Mouse (Mus musculus) G1E (cell line): Measurements from ENCODE around the gene Dennd1a.

ENCODE experiments used
- CTCF ChIP-seq: IDR thresholded peaks from 2 replicates; pipeline ENCODE4 v1.5.1; 2012; ENCODE audit warnings: low read depth, low read length, inconsistent platforms, mixed read lengths
- GATA1 ChIP-seq: IDR thresholded peaks from 2 replicates; pipeline ENCODE4 v1.6.1; 2012; ENCODE audit warnings: borderline replicate concordance, low read length, inconsistent platforms, mixed read lengths
- GATA2 ChIP-seq: IDR thresholded peaks from 2 replicates; pipeline ENCODE4 v1.6.1; 2012; ENCODE audit warnings: low read depth, low read length, inconsistent platforms, borderline replicate concordance
- POLR2AphosphoS5 ChIP-seq: IDR thresholded peaks from 2 replicates; pipeline ENCODE4 v1.6.1; 2012; ENCODE audit warnings: low read depth, low read length, inconsistent platforms; ENCODE audit not compliant: insufficient replicate concordance
- TAL1 ChIP-seq: conservative IDR thresholded peaks from 2 replicates; pipeline ENCODE4 v1.6.1; 2012; ENCODE audit warnings: low read depth, low read length, inconsistent platforms, mixed read lengths

DNA sequence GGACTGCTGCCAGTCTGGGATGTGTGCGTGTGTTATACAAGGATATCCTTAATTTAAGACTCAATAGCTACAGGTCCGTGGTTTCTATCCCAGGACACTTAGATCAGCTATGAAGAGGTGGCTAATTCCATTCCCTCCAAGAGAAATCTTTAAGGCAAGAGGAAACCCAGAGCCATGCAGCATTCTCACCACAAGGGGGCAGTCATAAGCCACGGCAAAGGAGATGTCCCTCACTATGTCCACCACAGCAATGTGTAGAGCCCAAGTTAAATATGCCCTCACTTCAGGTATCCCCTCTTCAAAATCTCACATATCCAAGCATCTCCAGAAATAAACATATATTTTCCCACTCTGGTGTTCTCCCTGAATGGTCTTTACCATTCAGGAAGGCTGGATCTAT is 471.5 kb downstream of the Dennd1a start:
- TF ChIP-seq CTCF (peak; percentile 98), GATA1 (no peak), TAL1 (no peak), GATA2 (no peak), POLR2AphosphoS5 (no peak)
